Mouse (Mus musculus) left cerebral cortex, postnatal 14 days (tissue): Measurements from ENCODE around the gene Keap1. TPM values are rescaled to one million over a fixed set of nuclear protein-coding genes. Genes with fewer than 3 reads are reported as not detected.
A peak's percentile ranks its signal among the peaks of the same experiment; 100 is the strongest.
"Not testable (repeated sequence)": the region's sequence is repeated elsewhere in the genome, so short reads cannot be mapped to it uniquely, and the experiment has no call there.

ENCODE experiments used
- DNase-seq, 2 experiments: peaks; one replicate each; pipeline ENCODE4 v3.0.0; 2021 to 2022; ENCODE audit warnings: low spot score in 2 of 2, mixed read lengths in 1 of 2
- intact Hi-C: fragments of 180-260 bp; cut with DNase I; formaldehyde crosslinking; loops from one replicate; pipeline ENCODE4 v1.15.1; 2025
- total RNA-seq, 2 experiments: library from RNA; stranded (reverse); gene quantifications; 2 replicates each; pipeline ENCODE4 v1.2.3; 2021

Keap1 gene
- total RNA-seq, 2 experiments from 2014 or later = 47.2 to 50.5 TPM

DNA sequence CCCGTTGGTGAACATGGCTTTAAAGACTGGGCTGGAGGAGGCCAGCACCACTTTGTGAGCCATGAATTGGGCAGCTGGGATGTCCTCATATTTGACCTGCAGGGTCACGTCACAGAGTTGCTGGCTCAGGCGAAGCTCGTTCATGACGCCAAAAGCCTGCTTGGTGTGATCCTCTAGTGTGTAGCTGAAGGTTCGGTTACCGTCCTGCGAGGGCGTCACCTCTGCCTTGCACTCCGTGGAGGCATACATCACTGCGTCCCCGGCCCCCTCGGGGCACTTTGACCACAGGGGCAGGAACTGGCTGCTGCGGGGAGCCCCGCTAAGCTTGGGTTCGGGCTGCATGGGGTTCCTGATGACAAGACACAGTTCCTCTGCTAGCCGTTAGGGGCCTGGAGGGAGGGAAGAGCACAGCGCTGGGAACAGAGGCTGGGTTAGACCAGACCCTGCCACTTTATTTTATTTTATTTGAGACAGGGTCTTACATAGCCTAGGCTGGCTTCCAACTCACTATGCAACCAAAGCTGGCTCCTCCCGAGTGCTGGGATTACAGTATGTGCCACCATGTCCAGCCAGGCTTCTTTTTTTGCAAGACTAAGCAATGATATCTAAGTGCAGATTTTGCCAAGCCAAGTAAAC is 1.7 kb downstream of the Keap1 start:
- intact Hi-C loops = loop anchor here (10.0 kb wide), 1 partner anchor 117 kb away; no protein-coding TSS in a partner anchor
- DNase-seq = no peak

GRCm38 (mm10) chr9:21236991-21237367 is 2.2 kb downstream of the Keap1 start:
- intact Hi-C loops = loop anchor here (10.0 kb wide), 1 partner anchor 118 kb away; no protein-coding TSS in a partner anchor
- no peak for DNase-seq

DNA sequence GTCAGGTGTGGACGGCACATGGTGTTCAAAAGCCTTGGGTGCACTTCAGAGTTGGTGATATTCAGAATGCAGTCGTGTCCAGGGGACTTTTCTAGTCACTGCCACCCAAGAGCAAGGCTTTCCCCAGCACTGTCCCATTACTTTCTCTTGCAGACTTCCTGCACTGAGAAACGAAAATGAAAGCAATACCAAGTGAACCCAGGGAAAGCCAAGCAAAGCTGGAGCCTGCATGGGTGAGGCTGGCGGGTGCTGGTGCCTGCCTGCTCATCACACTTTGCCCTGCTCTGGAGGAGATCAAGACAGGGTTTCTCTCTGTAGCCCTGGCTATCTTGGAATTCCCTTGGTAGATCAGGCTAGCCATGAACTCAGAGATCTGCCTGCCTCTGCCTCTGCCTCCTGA is 3.8 kb downstream of the Keap1 start:
- intact Hi-C loops = loop anchor here (10.0 kb wide), 1 partner anchor 119 kb away; no protein-coding TSS in a partner anchor
- no peak for DNase-seq

GRCm38 (mm10) chr9:21233805-21234204 is 5.4 kb downstream of the Keap1 start:
- intact Hi-C loops = loop anchor here (10.0 kb wide), 1 partner anchor 121 kb away; no protein-coding TSS in a partner anchor
- DNase-seq = no peak

DNA sequence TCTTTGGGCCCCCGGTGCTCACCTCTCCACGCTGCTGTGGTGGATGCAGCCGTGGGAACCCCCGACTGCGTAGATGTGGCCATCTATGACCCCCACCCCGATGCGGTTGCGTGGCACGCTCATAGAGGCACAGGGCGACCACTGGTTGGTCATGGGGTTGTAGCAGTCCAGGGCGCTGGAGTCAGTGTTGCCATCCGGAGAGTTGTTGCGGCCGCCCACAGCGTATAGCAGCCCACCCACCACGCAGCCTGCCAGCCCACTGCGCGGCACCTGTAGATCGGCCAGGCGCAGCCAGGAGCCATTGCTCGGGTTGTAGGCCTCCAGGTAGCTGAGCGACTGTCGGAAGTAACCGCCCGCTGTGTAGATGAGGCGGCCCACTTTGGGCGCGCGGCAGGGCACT is 5.8 kb downstream of the Keap1 start:
- no peak for DNase-seq

GRCm38 (mm10) chr9:21232867-21233266 is 6.3 kb downstream of the Keap1 start:
- no peak for DNase-seq
- intact Hi-C loops = loop anchor here (10.0 kb wide), 1 partner anchor 122 kb away; no protein-coding TSS in a partner anchor

More for the DNA sequence above, 5.8 kb downstream of the Keap1 start:
- intact Hi-C loops = loop anchor here (10.0 kb wide), 1 partner anchor 121 kb away; no protein-coding TSS in a partner anchor

DNA sequence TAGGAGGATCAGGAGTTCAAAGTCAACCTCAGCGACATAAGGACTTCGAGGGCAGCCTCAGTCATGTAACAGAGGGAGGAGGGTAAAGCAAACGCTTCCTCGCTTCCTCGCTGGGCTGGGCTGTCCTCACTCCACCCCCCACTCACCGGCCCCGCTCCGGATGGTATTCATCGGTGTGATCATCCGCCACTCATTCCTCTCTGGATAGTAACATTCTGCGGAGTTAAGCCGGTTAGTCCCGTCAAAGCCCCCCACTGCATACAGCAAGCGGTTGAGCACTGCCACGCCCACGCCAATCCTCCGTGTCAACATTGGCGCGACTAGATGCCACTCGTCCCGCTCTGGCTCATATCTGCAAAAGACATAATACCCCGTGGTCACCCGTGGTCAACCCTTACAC is 7.6 kb downstream of the Keap1 start:
- DNase-seq = no peak
- intact Hi-C loops = loop anchor here (10.0 kb wide), 1 partner anchor 123 kb away; no protein-coding TSS in a partner anchor

GRCm38 (mm10) chr9:21227342-21227741 is 11.8 kb downstream of the Keap1 start:
- DNase-seq = no peak

GRCm38 (mm10) chr9:21225415-21225758 is 13.8 kb downstream of the Keap1 start:
- DNase-seq = no peak
- intact Hi-C loops = no loop called here

More at GRCm38 (mm10) chr9:21227342-21227741, 11.8 kb downstream of the Keap1 start:
- intact Hi-C loops = no loop called here

DNA sequence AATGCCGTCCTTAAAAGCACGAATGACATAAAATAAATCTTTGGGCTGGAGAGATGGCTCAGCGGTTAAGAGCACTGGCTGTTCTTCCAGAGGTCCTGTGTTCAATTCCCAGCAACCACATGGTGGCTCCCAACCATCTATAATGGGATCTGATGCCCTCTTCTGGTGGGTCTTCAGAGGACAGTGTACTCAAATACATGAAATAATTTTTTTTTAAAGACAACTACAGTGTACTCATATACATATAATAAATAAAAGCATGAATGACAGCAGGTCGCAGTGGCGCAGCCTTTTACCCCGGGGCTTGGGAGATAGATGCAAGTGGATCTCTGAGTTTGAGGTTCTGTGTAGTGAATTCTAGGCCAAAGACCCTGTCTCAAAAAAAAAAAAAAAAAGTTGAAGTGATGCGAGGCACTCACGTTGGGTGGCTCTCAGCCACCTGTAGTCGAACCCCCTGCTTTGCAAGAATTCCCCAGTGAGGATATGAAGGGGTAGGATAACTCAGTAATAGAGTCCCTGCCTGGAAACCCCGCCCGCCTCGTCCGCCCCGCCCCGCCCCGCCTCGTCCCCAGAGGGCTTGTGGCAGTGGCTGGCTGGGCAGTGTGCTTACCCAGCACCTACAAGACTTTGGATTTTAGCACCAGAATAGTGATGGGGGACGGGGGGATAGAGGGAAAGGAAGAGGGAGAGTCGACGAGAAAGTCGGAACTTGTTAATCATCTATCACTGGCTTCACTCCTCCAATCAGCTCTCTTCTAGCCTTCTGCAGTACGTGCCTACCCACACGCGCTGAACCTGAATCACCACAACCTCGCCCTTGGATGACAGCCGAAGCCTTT is 14.4 kb downstream of the Keap1 start:
- intact Hi-C loops = loop anchor here (5.0 kb wide), 1 partner anchor 72 kb away; no protein-coding TSS in a partner anchor
- no peak for DNase-seq

DNA sequence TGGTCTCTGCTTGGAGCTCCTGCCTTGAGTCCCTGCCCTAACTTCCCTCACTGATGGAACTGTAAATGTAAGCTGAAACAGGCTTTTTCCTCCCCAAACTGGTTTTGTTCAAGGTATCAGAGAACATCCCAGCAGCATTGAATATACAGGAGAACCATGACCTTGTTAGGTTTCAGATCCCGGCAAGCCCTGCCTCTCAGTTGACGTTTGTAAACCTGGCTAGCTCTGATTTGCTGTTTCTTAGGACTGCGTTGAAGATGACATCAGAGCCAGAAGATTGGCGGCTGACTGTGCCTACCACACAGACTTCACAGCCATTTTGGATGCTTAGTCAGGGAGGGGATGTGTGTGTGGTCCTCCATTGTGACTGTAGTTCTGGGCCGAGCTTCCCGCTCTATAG is 15.3 kb downstream of the Keap1 start:
- intact Hi-C loops = loop anchor here (5.0 kb wide), 1 partner anchor 72 kb away; no protein-coding TSS in a partner anchor
- DNase-seq = no peak

- not testable (repeated sequence) for DNase-seq
- intact Hi-C loops = loop anchor here (5.0 kb wide), 1 partner anchor 71 kb away; no protein-coding TSS in a partner anchor
These were observed 15.7 kb downstream of the Keap1 start for GRCm38 (mm10) chr9:21223490-21223889.

DNA sequence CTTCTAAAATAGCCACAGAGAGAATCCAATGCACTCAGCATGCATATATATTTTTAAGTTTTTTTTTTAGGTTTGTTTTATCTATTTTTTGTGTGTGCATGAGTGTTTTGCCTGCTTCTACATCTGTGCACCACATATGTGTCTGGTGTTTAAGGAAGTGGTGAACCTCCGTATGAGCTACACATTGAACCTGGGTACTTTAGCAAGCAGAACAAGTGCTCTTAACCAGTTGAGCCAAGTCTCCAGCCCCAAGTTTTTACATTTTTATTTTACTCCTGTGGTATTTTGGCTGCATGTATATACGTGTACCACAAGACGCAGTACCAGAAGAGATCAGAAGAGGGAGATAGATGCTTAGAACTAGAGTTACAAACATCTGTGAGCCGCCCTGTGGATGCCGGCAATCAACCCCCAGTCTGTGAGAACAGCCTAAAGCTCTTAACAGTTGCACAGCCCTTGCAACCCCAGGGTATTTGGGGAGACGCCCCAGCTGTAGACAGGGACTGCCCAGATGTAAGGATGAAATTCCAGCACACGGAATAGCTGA is 17.7 kb downstream of the Keap1 start:
- intact Hi-C loops = loop anchor here (5.0 kb wide), 1 partner anchor 69 kb away; no protein-coding TSS in a partner anchor
- peak; percentile 44 to 85 for DNase-seq

DNA sequence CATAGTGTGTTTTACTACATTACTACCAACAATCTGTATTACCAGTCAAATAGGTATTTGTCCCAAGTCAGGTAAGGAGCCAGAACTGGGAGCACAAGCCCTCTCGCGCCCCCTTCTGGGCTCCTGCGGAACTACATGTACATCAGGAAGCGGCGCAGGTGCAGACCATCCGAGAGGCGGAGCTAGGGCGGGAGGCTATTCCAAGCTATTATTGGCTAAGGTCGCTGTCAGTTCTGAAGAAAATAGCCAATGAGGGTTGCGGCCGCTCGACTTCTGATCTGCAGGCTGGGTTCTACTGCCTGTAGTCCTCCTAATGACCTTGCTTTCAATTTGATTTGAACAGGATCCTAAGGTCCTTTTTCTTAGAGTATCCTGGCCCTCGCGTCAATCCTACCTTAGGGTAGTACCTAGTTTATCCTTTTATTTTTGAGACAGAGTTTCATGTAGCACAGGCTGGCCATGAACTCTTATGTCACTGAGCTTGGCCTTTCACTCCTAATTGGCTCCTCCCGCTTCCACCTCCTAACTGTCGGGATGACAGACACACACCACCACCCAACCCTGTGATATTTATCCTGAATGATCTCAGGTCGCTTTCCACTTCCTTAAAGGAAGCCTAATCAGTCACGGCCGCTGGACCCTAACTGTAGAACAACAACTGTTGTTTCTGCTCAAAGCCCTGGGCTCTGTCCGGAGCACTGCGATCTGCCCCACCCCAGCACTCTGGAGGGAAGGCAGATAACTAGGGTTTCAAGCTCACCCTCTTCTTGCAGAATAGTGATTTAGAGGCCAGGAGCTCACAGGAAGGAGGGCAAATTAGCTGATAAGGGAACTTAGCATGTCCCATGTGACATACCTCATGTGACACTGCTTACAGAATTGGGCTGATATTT is 18.4 kb downstream of the Keap1 start:
- intact Hi-C loops = loop anchor here (5.0 kb wide), 1 partner anchor 68 kb away; no protein-coding TSS in a partner anchor
- peak; percentile 95 to 97 for DNase-seq

- intact Hi-C loops = loop anchor here (5.0 kb wide), 1 partner anchor 68 kb away; no protein-coding TSS in a partner anchor
- peak in 1 of 2 experiments; percentile 85 for DNase-seq
These were observed 19.3 kb downstream of the Keap1 start for GRCm38 (mm10) chr9:21219820-21220219.

DNA sequence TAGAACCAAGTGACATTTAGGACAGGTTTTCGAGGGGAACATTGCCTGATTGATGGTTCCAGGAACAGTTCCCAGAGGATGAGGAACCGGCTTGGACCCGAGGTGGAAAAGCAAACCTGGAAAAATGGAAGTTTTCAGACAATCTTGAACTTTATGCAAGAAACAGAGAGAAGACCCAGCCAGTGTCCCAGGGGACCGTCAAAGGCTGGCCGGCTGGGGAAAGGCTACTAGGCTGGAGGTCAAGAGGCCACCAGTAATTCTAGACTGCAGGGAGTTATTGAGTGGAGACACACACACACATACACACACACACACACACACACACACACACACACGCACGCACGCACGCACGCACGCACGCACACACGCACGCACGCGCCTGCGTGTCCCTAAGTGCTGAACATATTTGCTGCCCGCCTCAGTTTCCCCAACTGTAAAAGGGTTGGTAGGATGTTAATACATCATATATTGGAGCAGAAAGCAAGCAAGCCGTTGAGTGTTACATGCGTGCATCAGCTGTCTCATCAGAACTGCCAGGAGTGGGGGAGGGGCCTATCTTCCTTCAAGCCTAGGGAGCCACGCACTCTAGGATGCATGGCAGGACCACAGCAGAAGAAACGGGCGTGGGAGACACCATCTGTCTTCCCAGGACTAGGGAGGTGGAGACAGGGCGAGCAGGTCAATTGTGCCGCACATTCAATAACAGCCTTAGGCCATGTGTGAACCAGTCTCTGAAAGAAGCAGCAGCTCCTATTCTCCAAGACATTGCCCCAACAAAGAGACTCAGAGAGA is 22.9 kb downstream of the Keap1 start:
- intact Hi-C loops = no loop called here
- DNase-seq = peak; percentile 53 to 70

DNA sequence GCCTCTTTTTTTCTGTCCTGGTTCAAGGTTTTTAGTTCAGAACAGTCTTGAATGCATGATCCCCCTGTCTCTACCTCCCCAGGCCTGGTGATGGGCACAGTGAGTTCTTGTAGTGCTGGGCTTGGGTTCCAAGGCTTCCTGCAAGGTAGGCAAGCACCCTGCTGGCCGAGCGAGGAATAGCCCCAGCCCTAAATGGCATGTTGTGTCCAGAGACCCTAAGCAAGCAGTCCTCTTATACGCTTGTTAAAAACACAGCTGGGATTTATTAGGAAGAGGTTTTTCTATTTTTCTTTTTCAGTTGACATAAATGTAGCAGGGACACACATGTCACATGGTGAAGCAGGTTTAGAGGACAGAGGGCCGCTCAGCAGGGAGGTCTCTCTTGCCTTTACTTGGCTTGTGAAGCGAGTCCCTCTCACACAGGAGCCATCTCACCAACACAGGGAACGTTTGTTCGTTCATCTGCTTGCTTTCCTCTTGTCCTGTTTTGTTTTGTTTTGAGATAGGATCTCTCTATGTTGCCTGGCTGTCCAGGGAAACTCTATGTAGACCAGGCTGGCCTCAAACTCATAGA is 25.5 kb downstream of the Keap1 start:
- intact Hi-C loops = no loop called here
- DNase-seq = no peak

- DNase-seq = no peak
- intact Hi-C loops = no loop called here
These were observed 27.5 kb downstream of the Keap1 start for GRCm38 (mm10) chr9:21211624-21212023.
